Mouse (Mus musculus) heart, adult 2 months (tissue): ENCODE measurements around the gene Gstp2. TPM values are rescaled to one million over a fixed set of nuclear protein-coding genes. Genes with fewer than 3 reads are reported as not detected.

Source experiments
- DNase-seq, 2 experiments: peaks; one replicate each; pipeline ENCODE4 v3.0.0; 2021
- H3K27ac ChIP-seq: fragments of 200-600 bp; 2 replicates; pipeline ENCODE4 v1.8.1; 2022
- H3K27me3 ChIP-seq: fragments of 200-500 bp; 2 replicates; pipeline ENCODE4 v1.6.1; 2012; ENCODE audit warnings: mild to moderate bottlenecking, low read length, inconsistent platforms, mixed read lengths; ENCODE audit not compliant: control insufficient read depth, insufficient read depth
- H3K36me3 ChIP-seq: fragments of 200-500 bp; 2 replicates; pipeline ENCODE4 v1.6.1; 2012; ENCODE audit warnings: low read length, inconsistent platforms; ENCODE audit not compliant: control insufficient read depth, insufficient read depth
- H3K4me1 ChIP-seq: fragments of 200-500 bp; 2 replicates; pipeline ENCODE4 v1.6.1; 2011; ENCODE audit warnings: low read length; ENCODE audit not compliant: control insufficient read depth, insufficient read depth
- H3K4me3 ChIP-seq: fragments of 200-600 bp; 2 replicates; pipeline ENCODE4 v1.8.1; 2022
- H3K79me2 ChIP-seq: fragments of 200-500 bp; replicated peaks from 2 replicates; pipeline ENCODE4 v1.6.1; 2012; ENCODE audit warnings: mild to moderate bottlenecking, inconsistent platforms, low read length, moderate library complexity, mixed read lengths; ENCODE audit not compliant: control insufficient read depth, insufficient read depth
- H3K9ac ChIP-seq: fragments of 200-500 bp; 2 replicates; pipeline ENCODE4 v1.6.1; 2012; ENCODE audit warnings: low read depth, mild to moderate bottlenecking, control low read depth, inconsistent platforms, low read length, mixed read lengths
- CTCF ChIP-seq: fragments of 200-600 bp; IDR thresholded peaks from 2 replicates; pipeline ENCODE4 v1.8.1; 2022; ENCODE audit warnings: antibody characterized with exemption, mild to moderate bottlenecking, moderate library complexity
- EP300 ChIP-seq: fragments of 200-500 bp; IDR thresholded peaks from 2 replicates; pipeline ENCODE4 v1.6.1; 2011; ENCODE audit warnings: low read depth, low read length, control low read depth; ENCODE audit not compliant: insufficient read depth
- POLR2A ChIP-seq: fragments of 200-500 bp; IDR thresholded peaks from 2 replicates; pipeline ENCODE4 v1.6.1; 2011; ENCODE audit warnings: mild to moderate bottlenecking, low read depth, low read length, control low read depth; ENCODE audit not compliant: insufficient read depth
- WGBS: fragments of 180-500 bp; shearing (Covaris S2); methylation state at CpG from one replicate; pipeline ENCODE4 v1.1.7; 2018; 5-methylcytosine and 5-hydroxymethylcytosine counted together
- intact Hi-C: fragments of 180-260 bp; cut with DNase I; formaldehyde crosslinking; loops from one replicate; pipeline ENCODE4 v1.15.1; 2025
- long read RNA-seq: library from polyadenylated mRNA; stranded (forward); transcript quantifications from one replicate; pipeline ENCODE4 v2.0.0, GENCODE M21; 2021
- polyA plus RNA-seq: library from polyadenylated mRNA; depleted of rRNA; stranded (reverse); fragments of >200 nt; gene quantifications from 2 replicates; pipeline ENCODE4 v1.2.3, GENCODE M21; 2012; rRNA removed
- total RNA-seq, 2 experiments: library from RNA; stranded (reverse); gene quantifications; 2 replicates each; pipeline ENCODE4 v1.2.3; 2021

The Gstp2 gene
- 100 to 1,000 TPM; 121 to 137 TPM for total RNA-seq
- 38.3 and 58.2 TPM in 2 replicates for polyA plus RNA-seq
- long read RNA-seq, transcript Gstp2-201 (7 exons, 797 nt), result major isoform, 24 of 34 reads
- long read RNA-seq, partial matches to known transcripts, result 2 of 34 reads
- long read RNA-seq, other reads (novel, unspliced or antisense), result 8 of 34 reads

- DNase-seq, result peak; percentile 78 to 86
- 0 out of 2 replicates have a peak within 1 kb of the TSS, but pooled peaks have one; percentile 1 for H3K4me3 ChIP-seq
- peak within 1 kb of the TSS; percentile 69 for H3K27ac ChIP-seq
- no peak within 1 kb of the TSS for H3K9ac ChIP-seq
- H3K79me2 ChIP-seq, result no peaks in the 10 kb centered on the region
- intact Hi-C loops, result no loop called here
- TF ChIP-seq CTCF (peak; percentile 77), EP300 (peak; percentile 73; the same call in 1 of the 2 replicates), POLR2A (0 out of 2 replicates have a peak, but pooled peaks have one; percentile 34)
- no peaks in the 10 kb centered on the region for H3K27me3 ChIP-seq
- 22% methylated on average over 16 of the region's 16 CpGs for whole genome bisulfite sequencing
- H3K4me1 ChIP-seq, result peaks cover 6% of the 10 kb centered on the region
- H3K36me3 ChIP-seq, result no peaks in the 10 kb centered on the region
Observed at GRCm38 (mm10) chr19:4045966-4046865, at the start of gene Gstp2. Gene Gstp2 (minus strand): TSS chr19:4046023.

- WGBS, result 83% methylated on average over 5 of the region's 5 CpGs
- no peak for TF ChIP-seq EP300
- no peak for TF ChIP-seq CTCF
- TF ChIP-seq POLR2A, result no peak
- intact Hi-C loops, result loop anchor here (5.0 kb wide), 2 partner anchors 78 to 107 kb away; partner anchors contain the start of gene Rad9a
Observed at GRCm38 (mm10) chr19:4094774-4095303, 49.0 kb upstream of the Gstp2 start.

GRCm38 (mm10) chr19:4094348-4094747, 48.5 kb upstream of the Gstp2 start:
- Histone ChIP-seq H3K4me3 (no peak overlapping the region), H3K27me3 (no peaks in the 10 kb centered on the region), H3K36me3 (no peaks in the 10 kb centered on the region), H3K27ac (no peak overlapping the region), H3K9ac (no peak overlapping the region), H3K79me2 (no peaks in the 10 kb centered on the region), H3K4me1 (peaks cover 5% of the 10 kb centered on the region)
- intact Hi-C loops, result no loop called here
- no peak for DNase-seq
- 60% methylated on average over 3 of the region's 3 CpGs for WGBS
- TF ChIP-seq CTCF (no peak), EP300 (no peak), POLR2A (no peak)

More at GRCm38 (mm10) chr19:4094774-4095303, 49.0 kb upstream of the Gstp2 start:
- Histone ChIP-seq H3K9ac (no peak overlapping the region), H3K27ac (no peak overlapping the region), H3K27me3 (no peaks in the 10 kb centered on the region), H3K36me3 (no peaks in the 10 kb centered on the region), H3K4me3 (no peak overlapping the region), H3K4me1 (peaks cover 6% of the 10 kb centered on the region), H3K79me2 (no peaks in the 10 kb centered on the region)
- DNase-seq, result no peak

GRCm38 (mm10) chr19:4093772-4094171, 47.9 kb upstream of the Gstp2 start:
- H3K36me3 ChIP-seq, result no peaks in the 10 kb centered on the region
- 68% methylated on average over 7 of the region's 7 CpGs for WGBS
- DNase-seq, result no peak
- no peaks in the 10 kb centered on the region for H3K79me2 ChIP-seq
- intact Hi-C loops, result no loop called here
- peaks cover 5% of the 10 kb centered on the region; the same call in 1 of the 2 replicates for H3K4me1 ChIP-seq
- H3K27ac ChIP-seq, result no peak overlapping the region
- TF ChIP-seq POLR2A (no peak), EP300 (no peak), CTCF (no peak)
- no peak overlapping the region for H3K9ac ChIP-seq
- H3K4me3 ChIP-seq, result no peak overlapping the region
- no peaks in the 10 kb centered on the region for H3K27me3 ChIP-seq

GRCm38 (mm10) chr19:4092750-4093149, 46.9 kb upstream of the Gstp2 start:
- Histone ChIP-seq H3K36me3 (no peaks in the 10 kb centered on the region), H3K4me3 (no peak overlapping the region), H3K27ac (no peak overlapping the region), H3K27me3 (no peaks in the 10 kb centered on the region), H3K9ac (no peak overlapping the region), H3K79me2 (no peaks in the 10 kb centered on the region), H3K4me1 (peaks cover 2% of the 10 kb centered on the region; the same call in 1 of the 2 replicates)
- TF ChIP-seq CTCF, result no peak
- no peak for TF ChIP-seq EP300
- WGBS, result 87% methylated on average over 3 of the region's 3 CpGs
- intact Hi-C loops, result no loop called here
- DNase-seq, result no peak

GRCm38 (mm10) chr19:4091383-4091782, 45.6 kb upstream of the Gstp2 start:
- 57% methylated on average over 2 of the region's 2 CpGs for WGBS
- Histone ChIP-seq H3K4me1 (no peaks in the 10 kb centered on the region; the same call in 1 of the 2 replicates), H3K27me3 (no peaks in the 10 kb centered on the region), H3K79me2 (no peaks in the 10 kb centered on the region), H3K36me3 (no peaks in the 10 kb centered on the region), H3K9ac (no peak overlapping the region), H3K27ac (no peak overlapping the region), H3K4me3 (no peak overlapping the region)
- DNase-seq, result no peak
- TF ChIP-seq CTCF (no peak), EP300 (no peak), POLR2A (no peak)
- intact Hi-C loops, result no loop called here
